Comparison of ENCODE assay signal across 12 mouse cellular contexts in genomic region chr11:34009316-34010087, GRCm38 (mm10). TPM values are rescaled to one million over a fixed set of nuclear protein-coding genes. Genes with fewer than 3 reads are reported as not detected.
DNase-seq lines count a peak whose midpoint lies in the region; ATAC-seq and TF ChIP-seq lines count a peak whose summit lies in the region.
"Had no signal": no experiment of that assay in that cellular context is flagged by ENCODE, and none has a peak within 500 bp of the region (broad histone marks: within the 10 kb centered on the region; RNA-seq: fewer than 3 reads in every experiment).

No protein-coding gene starts in this region.

- no peak overlapping the region for H3K4me2 ChIP-seq in liver, embryonic 13.5 days
- H3K4me2 ChIP-seq: hindbrain, embryonic 13.5 days had no signal

- no peaks in the 10 kb centered on the region for H3K79me2 ChIP-seq in macrophage (ENCODE audit: inconsistent target)

- ATAC-seq in liver, embryonic 13.5 days (ENCODE audit: low read depth): no peak

- H3K4me3 ChIP-seq in liver, embryonic 13.5 days (replicated peaks): no peak overlapping the region
- no peak overlapping the region for H3K4me3 ChIP-seq in bone marrow, adult 2 months (replicated peaks; ENCODE audit: control insufficient read depth, low read depth, low read length)
- no peak overlapping the region for H3K4me3 ChIP-seq in macrophage (ENCODE audit: inconsistent target)
- H3K4me3 ChIP-seq: hindbrain, embryonic 13.5 days had no signal

- no peak overlapping the region for H3K9ac ChIP-seq in liver, embryonic 13.5 days
- H3K9ac ChIP-seq: hindbrain, embryonic 13.5 days had no signal

- 40% methylated on average over 12 of the region's 12 CpGs for WGBS in liver, embryonic 13.5 days (ENCODE audit: insufficient replicate concordance)
- WGBS in bone marrow, adult 2 months: 20% methylated on average over 12 of the region's 12 CpGs
- whole genome bisulfite sequencing in macrophage (ENCODE audit: missing documents): 37% methylated on average over 12 of the region's 12 CpGs

- no peaks in the 10 kb centered on the region for H3K27me3 ChIP-seq in liver, embryonic 13.5 days
- H3K27me3 ChIP-seq: hindbrain, embryonic 13.5 days had no signal

- no peaks in the 10 kb centered on the region for H3K9me3 ChIP-seq in liver, embryonic 13.5 days (replicated peaks)
- H3K9me3 ChIP-seq: hindbrain, embryonic 13.5 days had no signal

- peaks cover 15% of the 10 kb centered on the region for H3K4me1 ChIP-seq in liver, embryonic 13.5 days (replicated peaks)
- peaks cover 1% of the 10 kb centered on the region; the same call in 1 of the 2 replicates for H3K4me1 ChIP-seq in bone marrow, adult 2 months (ENCODE audit: control insufficient read depth, insufficient read depth, low read length)
- H3K4me1 ChIP-seq: hindbrain, embryonic 13.5 days had no signal

- no peaks in the 10 kb centered on the region for H3K36me3 ChIP-seq in liver, embryonic 13.5 days
- no peaks in the 10 kb centered on the region for H3K36me3 ChIP-seq in macrophage (ENCODE audit: inconsistent target)
- H3K36me3 ChIP-seq: hindbrain, embryonic 13.5 days had no signal

- no peak for DNase-seq in liver, embryonic 13.5 days
- no peak for DNase-seq in liver
- DNase-seq in thymus, postnatal 14 days: peak; percentile 56
- DNase-seq in kidney, postnatal 10 days: no peak
- no peak for DNase-seq in retina, postnatal 1 day
- no peak for DNase-seq in cerebellum, adult 9-10 months
- DNase-seq: adrenal gland, postnatal 25 days had no signal

- peak overlapping the region; percentile 48; the same call in 1 of the 2 replicates for H3K27ac ChIP-seq in liver, embryonic 13.5 days
- H3K27ac ChIP-seq in bone marrow, adult 2 months (ENCODE audit: control insufficient read depth, insufficient read depth, low read depth, low read length, poor library complexity): peak overlapping the region; percentile 81
- H3K27ac ChIP-seq in macrophage: peak overlapping the region; percentile 87
- H3K27ac ChIP-seq: hindbrain, embryonic 13.5 days had no signal

- TF ChIP-seq CTCF in bone marrow, adult 2 months (IDR thresholded peaks at IDR 0.05; ENCODE audit: control insufficient read depth, insufficient read depth, low read length): no peak

- no peak for TF ChIP-seq POLR2A in bone marrow, adult 2 months (IDR thresholded peaks at IDR 0.05; ENCODE audit: borderline replicate concordance, control insufficient read depth, low read depth, low read length)

RNA-seq across cellular contexts. Expression of gene Kcnip1, which starts 16.6 kb away (rescaled TPM):
- 0.35 and 0.39 TPM in 2 replicates for polyA plus RNA-seq in liver, embryonic 13.5 days (2015; fragmentation: Nextera tagmentation; extraction: Ambion mirVana)
- polyA plus RNA-seq in bone marrow, adult 2 months (2011; ENCODE audit: insufficient read depth, insufficient read length, low replicate concordance, missing spikeins): not detected in 2 replicates
- under 1 TPM in 3 of 26 experiments, not detected in 23; 0.13 to 0.33 (median 0.26) TPM for total RNA-seq in macrophage (2018; cell fraction: chromatin; rRNA removed)
- not detected for total RNA-seq in macrophage (2018; cell fraction: cytosol; rRNA removed)
- total RNA-seq in macrophage (2018; cell fraction: nucleus; rRNA removed): not detected
- not detected in 3 replicates for polyA plus RNA-seq in macrophage (2018)
- total RNA-seq: liver, adult 2 months had no signal
- polyA plus RNA-seq: erythroblast, embryonic 14.5 days; liver, adult 2 months had no signal

RNA-seq across cellular contexts. Expression of gene Lcp2, which starts 37.2 kb away (rescaled TPM):
- polyA plus RNA-seq in liver, embryonic 13.5 days (2015; fragmentation: Nextera tagmentation; extraction: Ambion mirVana): 7.5 and 8.8 TPM in 2 replicates
- polyA plus RNA-seq in bone marrow, adult 2 months (2011; ENCODE audit: insufficient read depth, insufficient read length, low replicate concordance, missing spikeins): 16.6 and 53.6 TPM in 2 replicates
- 1,000 to 10,000 TPM in 1 of 26 experiments, 100 to 1,000 TPM in 25; 164 to 1,019 (median 482) TPM for total RNA-seq in macrophage (2018; cell fraction: chromatin; rRNA removed)
- 100 to 1,000 TPM in 18 of 26 experiments, 10 to 100 TPM in 8; 66.7 to 415 (median 156) TPM for total RNA-seq in macrophage (2018; cell fraction: cytosol; rRNA removed)
- 100 to 1,000 TPM; 109 to 703 (median 344) TPM for total RNA-seq in macrophage (2018; cell fraction: nucleus; rRNA removed)
- polyA plus RNA-seq in macrophage (2018): 82.2 to 128 TPM (median 93.6 TPM) in 3 replicates

RNA-seq across cellular contexts. Expression of gene Kcnmb1, which starts 46.7 kb away (rescaled TPM):
- polyA plus RNA-seq in liver, embryonic 13.5 days (2015; fragmentation: Nextera tagmentation; extraction: Ambion mirVana): 0.03 TPM in 2 replicates
- not detected in 2 replicates for polyA plus RNA-seq in bone marrow, adult 2 months (2011; ENCODE audit: insufficient read depth, insufficient read length, low replicate concordance, missing spikeins)
- not detected for total RNA-seq in macrophage (2018; cell fraction: chromatin; rRNA removed)
- not detected for total RNA-seq in macrophage (2018; cell fraction: cytosol; rRNA removed)
- total RNA-seq in macrophage (2018; cell fraction: nucleus; rRNA removed): not detected
- not detected in 3 replicates for polyA plus RNA-seq in macrophage (2018)
- total RNA-seq: liver, adult 2 months had no signal
- polyA plus RNA-seq: erythroblast, embryonic 14.5 days had no signal
